Mouse (Mus musculus): ENCODE data around the gene Cdh7. TPM values are rescaled to one million over a fixed set of nuclear protein-coding genes. Genes with fewer than 3 reads are reported as not detected.

Cdh7 gene
- not detected for total RNA-seq (2023)

GRCm38 (mm10) chr1:109982064-109982808 lies at the start of gene Cdh7:
Gene Cdh7 (plus strand): TSS chr1:109982431.

All from CD4-positive naive resting alpha-beta T cell, adult 57 days (primary cell).